Mouse (Mus musculus) frontal cortex, adult (tissue): Measurements from ENCODE around the gene Klf3.
A peak's percentile ranks its signal among the peaks of the same experiment; 100 is the strongest.

Source experiments
- ATAC-seq: cut with Nextera tagmentation; 2 replicates; pipeline ENCODE4 v1.9.2; 2017; ENCODE audit warnings: mild to moderate bottlenecking, moderate library complexity, mixed read lengths; ENCODE audit not compliant: low TSS enrichment

The Klf3 gene

DNA sequence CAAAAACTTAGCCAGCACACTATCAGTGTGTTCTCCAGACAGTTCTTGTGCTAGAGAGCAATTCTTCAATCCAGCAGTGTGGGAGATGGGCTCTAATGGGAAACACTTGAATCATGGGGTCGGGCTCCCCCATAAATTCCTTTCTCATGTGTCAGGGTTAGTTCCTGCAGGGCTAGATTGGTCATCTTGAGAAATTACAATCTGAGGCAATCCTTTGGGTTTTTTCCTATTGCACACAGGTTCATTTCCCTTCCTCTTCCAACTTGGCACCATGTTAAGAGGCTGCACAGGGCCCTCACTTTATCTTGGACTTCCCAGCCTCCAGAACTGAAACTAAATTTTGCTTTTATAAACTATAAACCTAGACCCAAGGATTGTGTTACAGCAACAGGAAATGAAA, 31.0 kb downstream of the Klf3 start:
- no peak for ATAC-seq

DNA sequence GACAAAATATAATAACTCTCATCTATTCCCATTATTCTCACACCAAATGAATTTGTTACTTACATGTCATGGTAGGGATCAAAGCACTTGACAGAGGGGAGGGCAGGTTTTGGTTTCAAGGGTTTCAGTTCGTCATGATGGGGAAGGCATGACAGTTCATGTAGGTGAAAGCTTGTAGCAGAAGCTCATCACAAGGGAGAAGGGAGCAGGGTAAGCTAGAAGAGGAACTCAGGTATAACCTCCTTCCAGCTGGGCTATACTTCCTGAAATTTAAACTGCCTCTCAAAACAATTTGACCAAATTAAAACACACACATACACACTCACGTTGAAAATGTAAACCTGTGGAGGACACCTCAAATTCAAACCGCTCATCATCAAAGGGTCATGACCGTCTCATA, 32.1 kb downstream of the Klf3 start:
- ATAC-seq = no peak

DNA sequence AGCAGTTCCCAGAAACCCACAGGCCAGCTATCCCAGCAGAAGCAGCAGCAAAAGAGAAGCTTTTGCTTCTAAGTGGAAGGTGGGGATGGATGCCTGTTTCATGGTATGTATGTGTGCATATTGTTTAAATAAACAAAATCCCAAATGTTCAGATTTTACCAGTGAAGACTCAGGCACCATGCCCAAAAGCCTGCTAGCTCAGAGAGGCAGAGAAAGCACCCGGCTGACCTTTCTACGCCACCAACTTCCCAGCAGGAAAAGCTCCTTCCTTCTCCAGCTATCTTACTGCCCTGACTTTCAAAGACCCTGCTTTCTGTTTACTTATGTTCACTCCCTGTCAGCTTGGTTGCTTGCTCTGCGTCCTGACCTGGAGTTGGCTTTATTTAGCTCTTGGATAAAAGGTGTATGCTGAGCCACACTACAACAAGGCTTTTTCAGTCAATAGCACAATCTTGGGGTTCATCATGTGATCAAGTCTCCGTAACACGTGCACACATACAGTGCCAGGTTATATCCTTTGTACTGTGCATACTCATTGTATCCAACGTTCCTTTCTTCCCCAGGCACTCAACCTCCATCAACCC, 35.9 kb downstream of the Klf3 start:
- no peak for ATAC-seq

DNA sequence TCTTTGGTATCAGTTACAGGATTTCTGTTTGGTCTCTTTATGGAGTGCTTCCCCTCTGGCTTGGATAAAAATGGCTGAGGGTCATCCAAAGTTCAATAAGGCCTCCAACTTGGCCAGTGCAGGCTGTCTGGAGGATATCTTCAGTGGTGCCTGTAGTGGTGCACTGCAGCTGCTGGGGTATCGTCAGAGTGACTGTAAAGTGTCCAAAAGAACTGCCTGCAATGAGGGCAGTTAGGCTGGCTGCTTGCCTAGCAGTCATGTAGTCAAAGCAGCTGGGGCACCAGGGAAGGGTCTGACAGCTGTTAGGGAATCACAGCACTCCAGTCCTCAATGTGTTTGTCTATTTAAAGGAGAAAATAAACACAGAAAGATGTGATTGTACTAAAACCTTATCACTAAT, 36.9 kb downstream of the Klf3 start:
- no peak for ATAC-seq

DNA sequence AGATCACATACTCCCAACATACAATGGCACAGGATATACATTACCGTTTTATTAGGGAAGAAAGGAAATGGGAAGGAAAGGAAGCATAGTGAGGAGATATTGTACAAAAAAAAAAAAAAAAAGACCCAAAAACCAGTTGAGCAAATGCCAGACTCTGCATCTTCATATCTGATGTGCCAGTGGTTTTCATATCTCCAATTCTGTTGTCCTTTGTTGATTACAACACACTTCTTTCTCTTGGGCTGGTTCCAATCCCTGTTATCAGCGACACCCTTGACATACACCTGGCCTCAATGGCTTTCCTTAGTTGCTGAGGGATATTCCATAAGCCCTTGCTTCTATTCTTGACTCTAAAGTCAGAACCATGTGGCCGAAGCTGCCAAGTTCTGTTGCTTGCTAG, 41.4 kb downstream of the Klf3 start:
- no peak for ATAC-seq

DNA sequence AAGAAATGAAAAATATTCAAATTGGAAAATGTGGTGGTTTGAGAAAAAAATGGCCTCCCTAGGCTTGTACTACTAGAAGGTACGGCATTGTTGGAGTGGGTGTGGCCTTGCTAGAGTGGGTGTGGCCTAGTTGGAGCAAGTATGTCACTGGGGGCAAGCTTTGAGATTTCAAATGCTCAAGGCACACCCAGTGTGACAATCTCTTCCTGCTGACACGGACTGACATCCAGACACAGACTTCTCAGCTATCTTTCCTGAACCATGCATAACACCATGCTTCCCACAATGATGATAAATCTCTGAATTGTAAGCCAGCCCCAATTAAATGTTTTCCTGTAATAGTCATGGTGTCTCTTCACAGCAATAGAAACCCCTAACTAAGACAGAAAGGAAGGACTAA, 44.1 kb downstream of the Klf3 start:
- no peak for ATAC-seq

DNA sequence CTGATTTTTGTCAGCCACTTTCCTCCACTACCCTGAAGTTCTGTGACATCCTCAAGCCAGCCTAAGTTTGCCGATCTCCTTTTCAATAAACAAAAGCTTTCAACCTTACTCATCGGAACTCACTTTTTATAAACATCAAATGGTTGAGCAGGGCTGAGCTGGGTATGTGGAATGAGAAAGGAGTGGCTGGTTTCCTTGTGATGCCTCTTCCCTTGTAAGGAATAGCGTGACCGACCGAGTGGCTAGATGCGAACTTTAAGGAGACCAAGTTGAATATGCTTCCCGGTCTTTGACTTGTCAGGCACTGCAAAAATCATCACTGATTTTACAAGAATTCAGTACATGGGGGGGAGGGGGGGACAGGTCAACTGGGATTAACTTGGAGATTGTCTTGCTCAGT, 46.7 kb downstream of the Klf3 start:
- no peak for ATAC-seq

DNA sequence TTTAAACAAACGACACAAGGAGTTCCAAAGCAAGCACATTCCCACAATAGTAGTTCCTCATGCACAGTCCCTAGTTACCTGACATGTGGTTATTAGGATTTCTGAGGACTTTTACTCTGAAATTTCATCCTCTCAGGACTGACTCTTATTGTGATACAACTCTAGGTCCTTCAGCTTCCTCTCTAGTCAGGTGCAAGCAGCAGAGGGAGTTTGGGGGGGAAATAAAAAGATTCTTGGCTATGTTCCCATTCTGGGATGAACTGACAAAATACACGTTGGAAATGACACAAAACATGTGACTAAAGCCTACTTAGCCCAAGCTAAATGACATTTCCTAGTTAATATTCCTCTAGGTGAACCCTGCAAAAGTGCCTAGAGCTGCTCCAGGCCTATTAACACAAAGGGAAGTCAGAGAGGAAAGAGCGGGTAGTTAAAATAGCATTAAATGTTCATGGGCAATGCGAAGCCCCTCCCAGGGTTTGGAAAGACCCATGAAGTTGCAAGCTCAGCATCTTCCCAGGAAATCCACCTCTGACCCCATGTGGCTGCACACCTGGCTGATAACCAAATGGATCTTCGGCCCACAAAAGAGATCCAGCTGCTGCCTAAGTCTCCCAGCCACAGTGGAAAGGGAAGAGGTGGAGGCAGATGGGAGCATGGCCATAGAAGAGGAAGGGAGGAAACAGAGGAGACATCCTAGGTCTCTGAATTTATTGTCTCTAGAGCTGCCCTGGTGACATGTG, 49.6 kb downstream of the Klf3 start:
- ATAC-seq = no peak

DNA sequence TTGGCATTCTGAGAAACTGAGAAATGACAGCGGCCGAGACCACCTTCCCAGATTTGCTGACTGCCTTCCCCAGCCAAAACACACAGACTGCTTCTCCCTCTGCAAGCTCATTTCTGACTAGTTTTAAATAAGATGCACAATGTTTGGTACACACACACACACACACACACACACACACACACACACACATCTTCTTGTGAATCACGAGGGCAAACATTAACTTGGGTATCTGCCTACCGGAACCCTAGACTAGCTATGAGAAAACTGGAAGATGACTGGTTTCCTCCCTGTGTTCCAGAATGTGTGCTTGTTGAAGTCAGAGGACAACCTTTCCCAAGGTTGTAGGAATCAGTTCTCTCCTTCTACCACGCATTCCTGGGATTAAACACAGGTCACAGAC, 50.2 kb downstream of the Klf3 start:
- no peak for ATAC-seq

DNA sequence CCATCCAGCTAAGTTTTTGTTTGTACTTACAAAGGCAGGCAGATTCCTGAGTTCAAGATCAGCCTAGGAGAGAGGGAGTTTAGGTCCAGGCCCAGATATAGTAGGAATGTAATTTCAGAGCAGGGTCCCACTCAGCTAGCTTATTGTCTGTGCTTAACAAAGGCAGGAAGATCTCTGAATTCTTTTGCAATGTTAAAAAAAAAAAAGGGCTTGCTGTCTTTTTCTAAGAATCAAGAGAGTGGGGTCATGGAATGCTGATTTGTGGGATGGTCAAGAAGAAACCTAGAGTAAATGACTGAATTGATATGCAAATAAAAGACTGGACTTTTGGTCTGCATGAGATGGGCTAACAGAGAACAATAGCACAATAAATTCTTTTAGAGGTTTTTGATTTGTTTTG, 52.0 kb downstream of the Klf3 start:
- no peak for ATAC-seq

DNA sequence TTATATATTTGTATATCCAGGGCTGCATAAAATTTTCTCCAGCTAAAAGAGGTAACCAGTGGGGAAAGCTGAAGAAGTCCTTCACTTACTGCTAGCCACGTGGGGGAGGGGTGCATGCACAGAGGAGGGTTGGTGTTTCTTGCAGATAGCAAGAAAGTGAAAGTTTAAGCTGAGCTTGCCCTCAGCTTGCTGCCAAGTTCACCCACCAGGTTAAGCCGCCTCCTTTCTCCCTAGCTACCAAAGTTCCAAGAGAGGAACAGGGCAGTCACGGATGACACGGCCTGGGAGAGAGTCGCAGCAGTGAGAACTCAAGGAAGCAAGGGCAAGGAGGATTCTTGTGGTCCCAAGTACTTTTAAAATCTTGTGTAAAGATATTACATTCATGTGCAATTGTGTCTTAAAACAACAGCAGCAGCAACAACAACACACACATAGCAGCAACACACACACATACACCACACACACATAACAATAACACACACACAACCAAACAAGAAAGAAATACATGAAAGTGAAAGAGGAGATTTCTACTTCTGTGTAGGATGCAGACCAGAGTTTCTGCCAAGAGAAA, 57.8 kb downstream of the Klf3 start:
- no peak for ATAC-seq

DNA sequence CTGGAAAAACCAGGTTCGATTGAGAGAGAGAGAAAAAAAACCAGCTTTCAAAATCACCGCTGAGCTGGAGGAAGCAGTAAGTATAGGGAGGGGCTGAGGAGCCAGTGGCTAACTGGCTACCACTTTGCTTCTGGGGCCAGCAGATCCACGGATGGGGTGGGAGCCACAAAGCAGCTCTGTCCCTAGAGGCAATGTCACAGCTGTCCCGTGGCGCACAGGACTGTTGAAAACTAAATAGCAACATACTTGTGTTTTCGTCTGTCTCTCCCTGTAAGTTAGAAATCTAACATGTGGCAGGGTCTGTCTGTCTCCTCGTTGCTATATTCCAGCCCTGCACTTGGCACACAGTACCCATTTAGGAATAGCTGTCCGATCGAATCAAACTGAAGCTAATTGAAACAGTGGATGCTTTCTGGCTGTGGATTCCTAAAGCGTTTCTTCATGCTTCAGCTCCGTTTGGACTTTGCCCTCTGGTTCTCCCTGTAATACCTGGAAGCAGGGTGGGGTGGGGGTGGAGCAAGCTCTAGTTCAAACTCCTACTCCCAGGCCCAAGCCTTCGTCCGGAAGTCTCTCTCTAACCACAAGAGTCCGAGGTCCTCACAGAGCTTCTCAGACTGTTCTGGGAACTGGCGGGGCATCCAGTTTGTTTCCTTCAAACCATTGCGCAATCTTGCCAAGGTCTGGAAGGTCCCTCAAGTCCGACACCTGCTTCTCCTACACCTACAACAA, 58.4 kb downstream of the Klf3 start:
- ATAC-seq = peak; percentile 63

DNA sequence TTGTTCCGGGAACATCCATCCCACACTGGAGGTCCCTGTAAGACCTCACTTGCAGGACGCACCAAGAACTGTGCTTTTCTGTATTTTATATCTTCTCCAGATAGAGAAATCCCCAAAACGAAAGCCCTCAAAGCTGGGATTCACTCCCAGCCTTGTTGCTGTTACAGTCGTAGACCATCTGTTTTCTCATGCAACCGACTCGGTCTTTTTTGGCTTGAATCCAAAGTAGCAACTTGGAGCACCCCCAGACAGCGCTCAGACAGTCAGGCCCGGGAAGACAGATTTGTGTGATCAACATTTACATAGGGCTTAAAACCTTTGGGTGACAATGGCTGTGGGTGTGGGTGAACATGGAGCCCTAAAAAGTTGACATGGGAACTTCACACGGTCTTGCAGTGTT, 59.1 kb downstream of the Klf3 start:
- peak; percentile 68 for ATAC-seq

DNA sequence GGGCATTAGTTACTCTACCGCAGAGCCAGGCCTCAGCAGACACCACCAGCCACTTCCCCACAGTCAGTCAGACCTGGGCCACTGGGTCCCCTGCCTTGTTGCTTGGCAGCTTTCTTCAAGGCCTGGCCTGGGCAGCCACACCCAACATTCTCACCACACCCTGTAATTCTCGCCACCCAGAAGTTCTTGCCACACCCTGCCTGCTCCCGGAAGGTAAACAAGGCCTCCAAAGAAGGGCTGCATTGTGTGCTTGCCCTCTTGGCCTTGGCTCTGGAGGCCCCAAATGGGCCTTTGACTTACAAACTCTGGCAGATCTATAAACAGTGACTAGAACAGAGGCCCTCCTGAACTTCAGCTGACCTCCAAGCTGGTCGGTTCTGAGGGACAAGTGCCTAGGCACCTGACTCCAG, 61.5 kb downstream of the Klf3 start:
- no peak for ATAC-seq

DNA sequence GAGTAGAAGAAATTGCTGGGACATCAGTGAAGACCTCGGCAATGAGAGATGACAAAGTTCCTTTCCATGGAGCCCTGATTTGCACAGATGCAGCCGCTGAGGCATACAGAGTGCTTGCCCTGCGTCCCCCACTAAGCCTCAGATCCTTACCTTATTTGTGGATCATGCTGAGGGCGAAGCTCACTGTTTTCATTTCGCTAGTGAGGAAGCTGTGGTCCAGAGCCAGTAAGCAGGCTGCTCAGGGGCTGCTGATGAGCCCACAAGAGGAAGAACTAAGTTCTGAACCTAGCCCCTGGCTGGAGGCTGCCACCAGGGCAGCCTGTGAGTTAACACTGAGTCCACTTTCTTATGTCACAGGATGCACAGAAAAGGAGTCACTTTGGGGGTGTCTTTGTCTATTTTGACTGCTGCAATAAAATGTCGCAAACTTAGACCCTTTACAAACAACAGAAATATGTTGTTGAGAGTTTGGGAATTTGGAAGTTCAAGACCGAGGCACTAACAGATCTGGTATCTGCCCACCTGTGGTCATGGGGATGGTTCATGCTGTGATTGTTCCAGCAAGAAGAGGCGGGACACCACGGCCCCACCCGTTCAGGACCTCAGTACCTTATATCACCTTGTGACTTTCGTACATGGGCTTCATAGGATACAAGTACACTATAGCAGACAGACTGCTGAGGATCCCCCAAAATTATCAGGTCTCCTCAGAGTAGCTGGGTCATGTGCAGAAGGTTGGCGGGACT, 62.2 kb downstream of the Klf3 start:
- no peak for ATAC-seq

DNA sequence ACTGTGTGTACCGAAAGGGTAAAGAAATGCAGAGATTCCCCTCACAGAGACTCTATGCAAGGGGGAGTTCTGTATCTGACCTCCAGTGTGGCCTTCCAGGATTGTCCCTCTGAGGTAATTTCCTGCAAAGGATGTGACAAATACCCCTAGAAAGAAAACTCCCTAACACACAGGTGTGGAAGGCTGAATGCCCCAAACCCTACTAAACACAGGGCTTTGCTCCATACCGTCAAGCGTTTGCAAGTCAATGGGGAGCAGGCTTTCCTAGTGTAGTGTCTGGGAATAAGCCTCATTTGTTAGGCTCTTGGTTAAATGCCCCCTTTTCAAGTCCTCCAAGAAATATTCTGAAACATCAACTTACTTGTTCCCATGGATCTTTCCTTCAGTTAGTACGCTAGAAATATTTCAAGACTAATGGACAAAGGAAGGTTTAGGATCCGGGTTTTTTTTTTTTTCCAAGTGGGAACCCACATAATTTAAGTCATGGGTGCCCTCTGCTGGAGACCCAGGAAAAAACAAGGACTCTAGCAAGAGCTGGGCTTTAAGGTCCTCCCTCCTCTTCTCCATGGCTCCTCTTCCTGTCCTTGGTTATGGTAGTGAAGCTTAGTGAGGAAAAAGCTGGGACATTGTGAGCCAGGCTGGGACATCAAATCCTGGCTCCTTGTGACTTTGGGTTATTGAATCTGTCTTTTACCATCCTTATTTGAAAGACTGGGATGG, 63.3 kb downstream of the Klf3 start:
- peak; percentile 87 for ATAC-seq

DNA sequence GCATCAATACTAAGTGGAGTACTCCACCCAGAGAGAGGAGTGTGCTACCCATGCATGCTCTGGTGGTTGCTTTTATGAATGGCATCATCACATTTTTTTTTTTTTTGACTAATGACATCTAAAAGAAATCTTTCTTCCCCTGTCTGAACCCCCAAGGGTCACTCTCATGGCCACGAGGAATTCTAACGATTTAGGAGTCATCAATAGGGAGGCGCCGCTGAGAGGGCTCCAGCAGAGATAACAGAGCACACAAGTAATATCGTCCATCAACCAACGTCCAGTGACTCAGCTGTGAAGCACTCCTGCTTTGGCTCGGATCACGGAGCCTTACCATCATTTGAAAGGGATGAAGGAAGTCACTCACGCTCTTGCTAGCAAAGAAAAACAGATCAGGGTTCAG, 63.9 kb downstream of the Klf3 start:
- ATAC-seq = no peak

DNA sequence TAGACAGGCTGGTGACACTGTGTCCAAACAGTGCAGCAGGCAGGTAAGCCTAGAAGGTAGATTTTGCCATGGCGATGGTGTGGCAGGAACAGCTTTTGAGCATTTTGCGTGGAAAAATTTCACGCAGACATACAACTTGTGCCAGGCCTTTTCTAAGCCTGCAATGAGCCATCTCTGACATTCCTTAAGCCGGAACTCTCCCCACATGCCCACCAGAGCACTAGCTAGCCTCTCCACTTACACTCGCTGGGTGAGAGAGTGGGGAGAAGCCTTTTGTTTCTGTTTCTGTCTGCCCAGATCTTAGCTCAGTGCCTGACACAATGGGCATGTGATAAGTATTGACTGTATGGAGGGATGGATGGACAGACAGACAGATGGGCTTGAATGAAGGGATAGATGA, 64.4 kb downstream of the Klf3 start:
- no peak for ATAC-seq

DNA sequence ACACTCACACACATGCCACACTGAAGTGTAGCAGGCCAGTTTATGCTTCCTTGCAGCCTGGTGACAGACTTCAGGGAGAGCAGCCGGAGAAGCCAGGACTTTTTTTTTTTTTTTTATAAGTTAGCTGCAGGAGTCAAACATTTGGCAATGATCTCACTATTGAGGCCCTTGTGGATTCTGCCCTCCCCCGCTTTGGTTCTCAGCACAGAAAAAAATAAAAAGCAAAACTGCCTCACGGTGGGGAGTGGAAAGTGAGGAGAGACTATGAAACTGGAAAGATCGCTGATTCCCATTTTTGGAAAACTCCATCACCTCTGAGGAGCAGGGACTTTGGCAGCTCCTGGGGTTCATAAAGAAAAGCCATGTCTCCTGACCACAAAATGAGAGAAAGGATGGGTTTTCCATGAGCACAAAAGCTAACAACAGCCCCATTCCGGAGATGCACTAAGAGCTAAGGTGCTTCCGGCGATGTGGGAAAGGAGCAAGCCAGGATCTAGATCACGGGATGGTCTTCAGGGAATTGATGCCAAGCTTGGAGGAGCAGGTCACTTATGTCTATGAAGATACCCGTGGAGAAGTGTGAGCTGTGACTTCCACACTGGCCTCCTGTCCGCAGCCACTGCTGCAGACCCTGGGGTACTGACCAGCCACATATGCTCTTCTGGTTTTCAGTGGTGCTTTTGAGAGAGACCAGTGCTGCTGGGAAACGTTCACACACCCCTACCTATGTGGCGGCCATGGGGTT, 73.1 kb downstream of the Klf3 start:
- no peak for ATAC-seq

DNA sequence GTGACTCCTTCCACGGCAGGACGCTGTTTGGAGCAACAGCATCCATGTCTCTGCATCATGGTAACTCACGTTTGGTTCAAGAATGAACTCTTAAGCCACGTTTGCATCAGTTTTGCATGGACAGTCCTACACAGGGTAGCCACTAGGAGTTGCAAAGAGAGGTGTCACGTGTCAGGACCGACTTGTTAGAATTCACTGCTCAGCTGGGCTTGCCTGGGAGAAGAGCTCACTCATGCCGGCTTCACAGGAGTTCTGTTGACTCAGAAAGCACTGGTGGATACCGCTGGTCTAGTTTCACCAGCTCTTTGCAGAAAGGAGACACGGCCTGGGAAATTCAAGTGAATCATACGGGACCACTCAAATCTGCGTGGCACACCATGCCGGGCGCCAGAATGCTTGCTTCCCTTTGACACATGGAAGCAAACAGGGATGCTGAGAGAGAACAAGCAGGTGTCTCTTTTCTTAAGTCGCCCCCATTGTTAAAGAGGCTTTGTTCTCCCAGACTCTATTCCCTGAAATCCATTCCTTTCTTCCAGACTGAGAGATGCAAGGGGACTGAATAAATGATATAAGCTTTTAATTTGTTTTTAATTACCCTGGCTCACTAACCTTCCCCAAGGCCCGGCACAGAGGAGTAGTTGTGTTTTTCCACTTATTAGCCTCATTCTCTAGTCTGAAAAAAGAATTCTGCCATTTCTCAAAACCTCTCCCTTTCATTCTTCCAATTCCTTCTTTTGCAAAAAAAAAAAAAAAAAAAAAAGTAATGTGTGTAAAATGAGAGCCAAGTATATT, 74.2 kb downstream of the Klf3 start:
- ATAC-seq = peak; percentile 67
